Mouse (Mus musculus) heart, embryonic 16.5 days (tissue): ENCODE measurements around the gene Bcl6b. TPM values are rescaled to one million over a fixed set of nuclear protein-coding genes. Genes with fewer than 3 reads are reported as not detected.

Experiments used
- ATAC-seq: fragments of 200-750 bp; cut with Nextera tagmentation; replicated peaks from 2 replicates; pipeline ENCODE4 v1.8.0; 2017; ENCODE audit warnings: moderate number of reproducible peaks; ENCODE audit not compliant: insufficient read depth, low FRiP score; ENCODE audit errors: extremely low read depth
- H3K27ac ChIP-seq: fragments of 300-500 bp; sonication (generic); 2 replicates; pipeline ENCODE4 v1.5.1; 2014; ENCODE audit warnings: mild to moderate bottlenecking, low read length, control low read depth, moderate library complexity
- H3K27me3 ChIP-seq: fragments of 300-500 bp; sonication (generic); 2 replicates; pipeline ENCODE4 v1.6.1; 2014; ENCODE audit warnings: low read length, mixed read lengths; ENCODE audit not compliant: control insufficient read depth, insufficient read depth
- H3K36me3 ChIP-seq: fragments of 300-500 bp; sonication (generic); 2 replicates; pipeline ENCODE4 v1.6.1; 2014; ENCODE audit not compliant: control insufficient read depth, insufficient read depth
- H3K4me1 ChIP-seq: fragments of 300-500 bp; sonication (generic); 2 replicates; pipeline ENCODE4 v1.6.1; 2014; ENCODE audit warnings: low read length, mixed read lengths; ENCODE audit not compliant: control insufficient read depth, insufficient read depth
- H3K4me2 ChIP-seq: fragments of 300-500 bp; sonication (generic); 2 replicates; pipeline ENCODE4 v1.6.1; 2014; ENCODE audit warnings: low read depth, mild to moderate bottlenecking, control low read depth, low read length
- H3K4me3 ChIP-seq: fragments of 300-500 bp; sonication (generic); 2 replicates; pipeline ENCODE4 v1.5.1; 2014; ENCODE audit warnings: mild to moderate bottlenecking, control low read depth, low read length
- H3K9ac ChIP-seq: fragments of 300-500 bp; sonication (generic); 2 replicates; pipeline ENCODE4 v1.6.1; 2014; ENCODE audit warnings: low read length, control low read depth
- H3K9me3 ChIP-seq: fragments of 300-500 bp; sonication (generic); replicated peaks from 2 replicates; pipeline ENCODE4 v1.6.1; 2016; ENCODE audit warnings: low read length; ENCODE audit not compliant: control insufficient read depth
- WGBS: fragments of 180-500 bp; shearing (Covaris S2); extraction: QIAGEN DNeasy Blood & Tissue Kit; methylation state at CpG from one replicate; pipeline ENCODE4 v1.1.7; 2014; 5-methylcytosine and 5-hydroxymethylcytosine counted together
- polyA plus RNA-seq: library from polyadenylated mRNA; unstranded; fragments of >200 nt; fragmentation: Nextera tagmentation; extraction: Ambion mirVana; gene quantifications from 2 replicates; pipeline ENCODE4 v1.2.1, GENCODE M21; 2015

The Bcl6b gene
- polyA plus RNA-seq, 1 experiment from 2014 or later = 18.1 TPM

DNA sequence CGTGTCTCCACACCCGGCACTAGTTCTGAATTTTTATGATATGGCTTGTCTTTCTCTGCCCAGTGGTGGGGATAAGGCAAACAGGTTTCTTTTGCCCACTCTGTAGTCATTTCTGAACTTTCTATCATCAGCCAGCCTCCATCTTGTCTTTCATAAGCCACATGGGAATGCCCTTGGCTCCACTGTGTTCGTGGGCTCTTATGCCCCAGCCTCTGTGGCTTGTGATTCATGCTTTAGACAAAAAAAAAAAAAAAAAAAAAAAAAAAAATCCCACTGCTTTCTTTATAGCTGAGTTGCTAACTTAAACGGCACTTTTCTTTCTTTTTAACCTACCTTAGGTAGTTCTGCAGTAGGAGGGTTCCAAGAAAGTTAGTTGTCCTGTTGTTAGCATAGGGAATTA is 37.4 kb downstream of the Bcl6b start:
- Histone ChIP-seq H3K9me3 (no peaks in the 10 kb centered on the region; the same call in 1 of the 2 replicates), H3K27ac (no peak overlapping the region), H3K36me3 (no peaks in the 10 kb centered on the region), H3K4me2 (no peak overlapping the region), H3K27me3 (no peaks in the 10 kb centered on the region), H3K9ac (no peak overlapping the region), H3K4me3 (no peak overlapping the region), H3K4me1 (no peaks in the 10 kb centered on the region)
- ATAC-seq = no peak
- 71% methylated on average over 4 of the region's 4 CpGs for WGBS

DNA sequence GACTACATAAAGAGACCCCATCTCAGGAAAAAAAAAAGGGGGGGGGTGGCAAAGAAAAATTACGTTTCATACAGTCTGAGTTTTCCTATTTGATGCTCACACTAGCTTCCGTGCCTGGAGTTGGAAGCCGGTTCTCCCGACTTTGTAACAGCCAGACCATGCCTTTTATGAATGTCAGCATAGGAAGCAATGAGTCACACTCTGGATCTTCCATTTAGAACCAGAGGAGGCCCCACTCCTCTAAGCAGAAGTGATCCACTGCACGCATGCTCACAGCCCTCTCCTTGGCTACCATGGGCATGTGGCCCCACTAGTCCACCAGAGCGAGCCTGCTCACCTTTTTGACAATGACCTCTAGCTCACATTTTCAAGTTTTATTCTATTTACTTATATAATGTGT is 38.4 kb downstream of the Bcl6b start:
- WGBS = 64% methylated on average over 6 of the region's 6 CpGs
- Histone ChIP-seq H3K36me3 (no peaks in the 10 kb centered on the region), H3K9me3 (no peaks in the 10 kb centered on the region; the same call in 1 of the 2 replicates), H3K4me3 (no peak overlapping the region), H3K4me1 (no peaks in the 10 kb centered on the region), H3K9ac (no peak overlapping the region), H3K4me2 (no peak overlapping the region), H3K27ac (no peak overlapping the region), H3K27me3 (no peaks in the 10 kb centered on the region)
- ATAC-seq = no peak

DNA sequence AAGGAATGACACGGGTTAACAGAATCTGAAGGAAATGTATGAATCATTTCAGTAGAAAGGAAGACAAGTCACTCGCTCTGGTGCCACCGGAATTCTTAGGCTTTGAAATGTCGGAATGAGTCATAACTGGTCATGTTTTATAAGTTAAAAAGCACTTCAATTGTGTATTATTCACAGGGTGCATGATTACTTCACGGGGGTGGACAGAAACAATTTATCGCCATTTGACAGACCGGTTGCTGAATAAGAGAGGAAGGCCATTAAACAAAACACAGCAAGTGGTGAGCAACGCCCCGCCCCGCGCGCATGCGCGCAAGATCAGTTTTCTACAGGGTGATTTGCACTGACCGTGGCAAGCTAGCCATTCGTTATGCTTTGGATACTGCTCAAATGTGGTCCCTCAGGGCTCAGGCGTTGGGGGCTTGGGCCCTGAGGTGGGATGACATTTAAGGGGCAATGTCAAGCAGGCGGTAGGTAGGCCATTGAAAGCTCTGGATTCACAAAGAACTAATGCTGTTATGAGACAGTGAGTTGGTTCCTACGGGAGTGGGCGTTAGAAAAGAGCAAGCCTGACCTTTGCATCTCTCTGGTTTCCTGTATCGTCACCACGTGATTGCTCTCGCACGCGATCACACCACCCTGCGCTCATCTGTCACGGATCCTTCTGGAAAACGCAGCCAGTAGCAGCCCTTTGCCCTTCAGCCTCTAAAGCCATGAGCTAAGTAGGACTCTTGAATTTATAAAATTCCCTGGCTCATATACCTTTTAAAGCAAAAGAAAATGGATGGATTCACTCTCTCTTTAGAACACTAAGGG is 40.1 kb downstream of the Bcl6b start:
- 81% methylated on average over 28 of the region's 28 CpGs for WGBS

DNA sequence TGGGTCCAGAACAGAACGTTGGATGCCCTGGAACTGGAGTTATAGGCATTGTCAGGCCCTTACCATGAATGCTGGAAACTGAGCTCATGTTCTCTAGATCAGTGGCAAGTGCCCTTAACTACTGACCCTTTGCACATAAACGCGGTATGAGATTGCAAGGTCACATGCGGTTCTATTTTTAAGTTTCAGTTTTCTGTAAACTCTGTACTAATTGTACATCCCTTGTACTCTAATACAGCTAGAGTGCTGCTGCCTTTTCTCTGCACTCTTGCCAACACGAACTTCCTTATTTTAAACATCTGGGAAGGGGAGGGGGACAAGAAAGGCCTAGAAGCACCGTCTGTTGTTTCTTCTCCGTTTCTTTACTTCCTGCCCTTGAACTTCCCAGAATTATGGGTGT is 44.5 kb downstream of the Bcl6b start:
- no peaks in the 10 kb centered on the region for H3K27me3 ChIP-seq
- WGBS = 56% methylated on average over 7 of the region's 7 CpGs
- no peak for ATAC-seq
- no peak overlapping the region for H3K9ac ChIP-seq
- no peak overlapping the region for H3K4me3 ChIP-seq
- H3K4me1 ChIP-seq = no peaks in the 10 kb centered on the region
- no peaks in the 10 kb centered on the region for H3K36me3 ChIP-seq
- H3K9me3 ChIP-seq = no peaks in the 10 kb centered on the region
- H3K27ac ChIP-seq = no peak overlapping the region
- no peak overlapping the region for H3K4me2 ChIP-seq

More for the DNA sequence above, 40.1 kb downstream of the Bcl6b start:
- no peak overlapping the region for H3K27ac ChIP-seq
- H3K9me3 ChIP-seq = no peaks in the 10 kb centered on the region
- no peak for ATAC-seq
- H3K4me3 ChIP-seq = no peak overlapping the region
- H3K9ac ChIP-seq = no peak overlapping the region
- H3K4me1 ChIP-seq = no peaks in the 10 kb centered on the region
- no peak overlapping the region for H3K4me2 ChIP-seq
- no peaks in the 10 kb centered on the region for H3K27me3 ChIP-seq
- no peaks in the 10 kb centered on the region for H3K36me3 ChIP-seq

DNA sequence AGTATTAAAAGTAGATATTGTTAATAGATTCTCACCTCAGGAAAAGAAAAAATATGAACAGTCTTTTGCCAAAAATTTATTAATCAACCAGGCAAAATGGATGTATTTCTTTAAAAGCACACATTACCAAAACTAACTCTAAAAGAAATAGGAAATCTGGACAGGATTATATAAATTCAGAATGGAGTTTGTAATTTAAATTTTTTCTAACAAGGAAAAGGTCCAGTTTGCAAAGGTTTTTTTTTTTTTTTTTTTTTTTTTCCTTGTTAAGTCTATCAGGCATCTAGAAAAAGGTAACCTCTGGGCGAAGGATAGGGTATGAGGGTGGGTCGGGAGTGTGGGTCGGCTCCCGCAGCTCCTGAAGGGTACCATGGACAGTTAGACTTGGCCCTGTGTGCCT is 49.1 kb downstream of the Bcl6b start:
- no peaks in the 10 kb centered on the region for H3K27me3 ChIP-seq
- no peak overlapping the region for H3K27ac ChIP-seq
- no peak overlapping the region for H3K9ac ChIP-seq
- no peaks in the 10 kb centered on the region for H3K4me1 ChIP-seq
- no peak overlapping the region for H3K4me3 ChIP-seq
- no peak for ATAC-seq
- no peak overlapping the region for H3K4me2 ChIP-seq
- H3K36me3 ChIP-seq = no peaks in the 10 kb centered on the region
- no peaks in the 10 kb centered on the region; the same call in 1 of the 2 replicates for H3K9me3 ChIP-seq
- 84% methylated on average over 4 of the region's 4 CpGs for WGBS

DNA sequence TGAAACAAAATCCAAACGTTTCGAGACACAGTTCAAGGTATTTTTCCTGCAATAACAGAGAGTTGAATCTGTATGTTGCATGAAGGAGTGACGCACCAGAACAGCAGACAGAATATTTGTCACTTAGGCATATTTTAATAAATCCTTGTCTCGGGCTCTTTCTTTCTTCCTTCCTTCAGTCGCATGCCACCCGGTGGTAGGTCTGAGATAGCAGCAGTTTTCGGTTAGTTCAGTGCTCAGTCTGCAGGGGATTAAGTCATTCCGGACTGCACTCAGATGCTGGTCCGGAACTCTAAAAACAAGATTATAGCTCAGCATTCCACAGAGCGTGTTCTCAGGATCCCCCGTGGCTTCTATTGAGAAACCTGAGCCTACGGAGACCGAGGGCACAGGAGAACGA is 50.2 kb downstream of the Bcl6b start:
- no peak for ATAC-seq
- H3K36me3 ChIP-seq = no peaks in the 10 kb centered on the region
- WGBS = 42% methylated on average over 14 of the region's 14 CpGs

DNA sequence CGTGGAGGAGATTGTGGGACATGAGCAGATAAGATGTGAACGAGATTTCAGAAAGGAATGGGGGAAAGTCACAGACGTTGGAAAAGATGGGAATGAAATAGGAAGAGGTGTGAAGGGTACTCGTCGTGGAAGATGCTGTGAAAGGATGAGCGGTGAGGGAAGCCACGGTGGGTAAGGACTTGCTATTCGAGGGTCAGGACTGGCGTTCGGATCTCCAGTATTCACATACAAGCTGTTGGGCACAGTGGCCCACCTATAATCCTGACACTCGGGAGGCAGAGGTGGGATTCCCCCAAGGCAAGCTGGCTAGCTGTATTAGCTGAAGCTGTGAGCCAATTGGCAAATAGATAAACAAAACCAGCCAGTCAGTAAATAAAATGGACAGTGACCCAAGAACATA is 50.8 kb downstream of the Bcl6b start:
- Histone ChIP-seq H3K4me3 (no peak overlapping the region), H3K36me3 (no peaks in the 10 kb centered on the region), H3K27me3 (no peaks in the 10 kb centered on the region), H3K4me2 (no peak overlapping the region), H3K9ac (no peak overlapping the region), H3K4me1 (no peaks in the 10 kb centered on the region), H3K27ac (no peak overlapping the region), H3K9me3 (no peaks in the 10 kb centered on the region; the same call in 1 of the 2 replicates)
- WGBS = 71% methylated on average over 11 of the region's 11 CpGs
- no peak for ATAC-seq

More for the DNA sequence above, 50.2 kb downstream of the Bcl6b start:
- H3K9ac ChIP-seq = no peak overlapping the region
- H3K27ac ChIP-seq = no peak overlapping the region
- H3K27me3 ChIP-seq = no peaks in the 10 kb centered on the region
- H3K9me3 ChIP-seq = no peaks in the 10 kb centered on the region; the same call in 1 of the 2 replicates
- H3K4me3 ChIP-seq = no peak overlapping the region
- no peak overlapping the region for H3K4me2 ChIP-seq
- no peaks in the 10 kb centered on the region for H3K4me1 ChIP-seq

DNA sequence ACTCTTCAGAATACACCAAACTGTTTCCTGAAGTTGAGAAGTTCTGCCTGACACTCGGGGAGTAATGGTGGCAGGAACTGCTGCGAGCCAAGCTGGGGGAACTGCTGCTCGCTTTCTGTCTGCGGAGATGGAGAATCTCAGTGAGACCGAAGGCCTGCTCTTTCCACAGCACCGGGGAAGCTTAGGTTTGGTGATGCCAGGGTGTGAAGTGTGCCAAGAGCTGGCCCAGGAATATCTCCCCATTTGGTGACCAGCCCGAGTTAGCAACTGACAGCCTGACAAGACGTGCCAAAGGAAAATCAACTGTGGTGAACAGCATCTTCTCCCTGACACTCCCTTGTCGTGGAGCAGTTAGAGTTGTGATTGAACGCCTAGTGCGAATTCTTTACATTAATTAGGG is 51.3 kb downstream of the Bcl6b start:
- H3K27me3 ChIP-seq = no peaks in the 10 kb centered on the region
- no peak overlapping the region for H3K27ac ChIP-seq
- no peak for ATAC-seq
- H3K9ac ChIP-seq = no peak overlapping the region
- no peak overlapping the region for H3K4me3 ChIP-seq
- H3K9me3 ChIP-seq = no peaks in the 10 kb centered on the region; the same call in 1 of the 2 replicates
- 81% methylated on average over 11 of the region's 11 CpGs for WGBS
- no peaks in the 10 kb centered on the region for H3K36me3 ChIP-seq
- H3K4me1 ChIP-seq = no peaks in the 10 kb centered on the region
- H3K4me2 ChIP-seq = no peak overlapping the region

DNA sequence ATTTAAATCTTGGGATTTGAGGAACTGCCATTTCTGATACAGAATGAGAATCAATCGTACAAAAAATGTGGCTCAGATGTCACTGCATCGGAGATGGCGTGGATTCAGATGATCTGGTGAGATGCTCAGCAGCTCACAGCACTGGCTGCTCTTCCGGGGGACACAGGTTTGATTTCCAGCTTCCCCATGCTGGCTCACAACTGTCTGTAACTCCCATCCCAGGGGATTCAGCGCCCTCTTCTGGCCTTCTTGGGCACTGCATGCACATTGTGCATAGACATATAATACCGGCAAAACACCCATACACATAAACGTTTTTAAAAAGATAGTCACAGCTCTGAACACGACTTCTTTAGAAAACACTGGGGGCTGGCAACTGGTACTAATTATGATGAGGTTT is 52.0 kb downstream of the Bcl6b start:
- WGBS = 71% methylated on average over 8 of the region's 8 CpGs
- ATAC-seq = no peak
- no peaks in the 10 kb centered on the region for H3K36me3 ChIP-seq

More for the DNA sequence above, 52.0 kb downstream of the Bcl6b start:
- no peaks in the 10 kb centered on the region for H3K27me3 ChIP-seq
- H3K27ac ChIP-seq = no peak overlapping the region
- H3K9ac ChIP-seq = no peak overlapping the region
- no peak overlapping the region for H3K4me2 ChIP-seq
- H3K9me3 ChIP-seq = no peaks in the 10 kb centered on the region; the same call in 1 of the 2 replicates
- H3K4me3 ChIP-seq = no peak overlapping the region
- no peaks in the 10 kb centered on the region for H3K4me1 ChIP-seq
